Mouse (Mus musculus): ENCODE measurements around the gene Pax5. TPM values are rescaled to one million over a fixed set of nuclear protein-coding genes. Genes with fewer than 3 reads are reported as not detected.

The Pax5 gene
- polyA plus RNA-seq, 1 experiment from 2014 or later = 0.56 TPM

- peak; percentile 63 for DNase-seq (ENCODE audit: low spot score)
- no peaks in the 10 kb centered on the region for H3K9me3 ChIP-seq
- peaks cover 99% of the 10 kb centered on the region for H3K27me3 ChIP-seq (replicated peaks; ENCODE audit: low read depth, poor library complexity, severe bottlenecking)
- peaks cover 31% of the 10 kb centered on the region for H3K4me1 ChIP-seq
- H3K36me3 ChIP-seq (replicated peaks) = no peaks in the 10 kb centered on the region
- WGBS = under 1% methylated on average over 19 of the region's 19 CpGs
- no peak overlapping the region for H3K27ac ChIP-seq (replicated peaks)
- peak overlapping the region; percentile 41 for H3K4me3 ChIP-seq
Measured at GRCm38 (mm10) chr4:44713554-44714051, 3.3 kb upstream of the Pax5 start.

GRCm38 (mm10) chr4:44712786-44713553 lies 2.7 kb upstream of the Pax5 start:
- DNase-seq (ENCODE audit: low spot score) = peak; percentile 62
- peaks cover 31% of the 10 kb centered on the region for H3K4me1 ChIP-seq
- H3K9me3 ChIP-seq = no peaks in the 10 kb centered on the region
- no peak overlapping the region for H3K27ac ChIP-seq (replicated peaks)
- H3K27me3 ChIP-seq (replicated peaks; ENCODE audit: low read depth, poor library complexity, severe bottlenecking) = peaks cover 99% of the 10 kb centered on the region
- H3K36me3 ChIP-seq (replicated peaks) = no peaks in the 10 kb centered on the region
- under 1% methylated on average over 50 of the region's 50 CpGs for whole genome bisulfite sequencing
- H3K4me3 ChIP-seq = peak overlapping the region; percentile 41

- H3K36me3 ChIP-seq (replicated peaks) = no peaks in the 10 kb centered on the region
- under 1% methylated on average over 25 of the region's 25 CpGs for WGBS
- no peak overlapping the region for H3K27ac ChIP-seq (replicated peaks)
- peaks cover 31% of the 10 kb centered on the region for H3K4me1 ChIP-seq
- peak; percentile 68 for DNase-seq (ENCODE audit: low spot score)
- peak overlapping the region; percentile 46 for H3K4me3 ChIP-seq
- no peaks in the 10 kb centered on the region for H3K9me3 ChIP-seq
- peaks cover 99% of the 10 kb centered on the region for H3K27me3 ChIP-seq (replicated peaks; ENCODE audit: low read depth, poor library complexity, severe bottlenecking)
Measured at GRCm38 (mm10) chr4:44712051-44712700, 1.9 kb upstream of the Pax5 start.

GRCm38 (mm10) chr4:44711136-44711900 lies 1.0 kb upstream of the Pax5 start:
- Histone ChIP-seq H3K36me3 (replicated peaks) (no peaks in the 10 kb centered on the region), H3K4me1 (peaks cover 31% of the 10 kb centered on the region), H3K27me3 (replicated peaks; ENCODE audit: low read depth, poor library complexity, severe bottlenecking) (peaks cover 99% of the 10 kb centered on the region), H3K27ac (replicated peaks) (no peak overlapping the region), H3K9me3 (no peaks in the 10 kb centered on the region), H3K4me3 (peak overlapping the region; percentile 46)
- peak; percentile 50 for DNase-seq (ENCODE audit: low spot score)
- 1% methylated on average over 25 of the region's 25 CpGs for WGBS

- Histone ChIP-seq H3K4me3 (0 out of 2 replicates have a peak overlapping the region, but pooled peaks have one; percentile 12), H3K27ac (replicated peaks) (no peak overlapping the region), H3K27me3 (replicated peaks; ENCODE audit: low read depth, poor library complexity, severe bottlenecking) (peaks cover 100% of the 10 kb centered on the region), H3K9me3 (no peaks in the 10 kb centered on the region), H3K4me1 (peaks cover 31% of the 10 kb centered on the region), H3K36me3 (replicated peaks) (no peaks in the 10 kb centered on the region)
- under 1% methylated on average over 30 of the region's 30 CpGs for WGBS
- peak; percentile 63 for DNase-seq (ENCODE audit: low spot score)
Measured at GRCm38 (mm10) chr4:44710701-44711097, 412 bp upstream of the Pax5 start.

- H3K27ac ChIP-seq (replicated peaks) = no peak overlapping the region
- peaks cover 34% of the 10 kb centered on the region for H3K4me1 ChIP-seq
Measured at GRCm38 (mm10) chr4:44709091-44709695, 1.1 kb downstream of the Pax5 start.

GRCm38 (mm10) chr4:44708311-44708710 lies 2.0 kb downstream of the Pax5 start:
- Histone ChIP-seq H3K27me3 (replicated peaks; ENCODE audit: low read depth, poor library complexity, severe bottlenecking) (peaks cover 100% of the 10 kb centered on the region), H3K4me1 (peaks cover 34% of the 10 kb centered on the region), H3K9me3 (no peaks in the 10 kb centered on the region), H3K27ac (replicated peaks) (no peak overlapping the region), H3K36me3 (replicated peaks) (no peaks in the 10 kb centered on the region), H3K4me3 (no peak overlapping the region)
- DNase-seq (ENCODE audit: low spot score) = no peak
- 57% methylated on average over 8 of the region's 8 CpGs for WGBS

More at GRCm38 (mm10) chr4:44709091-44709695, 1.1 kb downstream of the Pax5 start:
- H3K4me3 ChIP-seq = no peak overlapping the region
- DNase-seq (ENCODE audit: low spot score) = no peak
- H3K36me3 ChIP-seq (replicated peaks) = no peaks in the 10 kb centered on the region
- peaks cover 100% of the 10 kb centered on the region for H3K27me3 ChIP-seq (replicated peaks; ENCODE audit: low read depth, poor library complexity, severe bottlenecking)
- H3K9me3 ChIP-seq = no peaks in the 10 kb centered on the region

GRCm38 (mm10) chr4:44706865-44707264 lies 3.4 kb downstream of the Pax5 start:
- Histone ChIP-seq H3K4me1 (peaks cover 35% of the 10 kb centered on the region), H3K27ac (replicated peaks) (no peak overlapping the region), H3K4me3 (no peak overlapping the region), H3K27me3 (replicated peaks; ENCODE audit: low read depth, poor library complexity, severe bottlenecking) (peaks cover 100% of the 10 kb centered on the region), H3K36me3 (replicated peaks) (no peaks in the 10 kb centered on the region), H3K9me3 (no peaks in the 10 kb centered on the region)
- no peak for DNase-seq (ENCODE audit: low spot score)
- WGBS = 35% methylated on average over 1 of the region's 1 CpGs

- DNase-seq (ENCODE audit: low spot score) = no peak
Measured at GRCm38 (mm10) chr4:44705967-44706366, 4.3 kb downstream of the Pax5 start.

GRCm38 (mm10) chr4:44705151-44705550 lies 5.1 kb downstream of the Pax5 start:
- no peak for DNase-seq (ENCODE audit: low spot score)
- 8% methylated on average over 3 of the region's 3 CpGs for WGBS
- peak overlapping the region; percentile 58; the same call in 1 of the 2 replicates for H3K4me3 ChIP-seq

More at GRCm38 (mm10) chr4:44705967-44706366, 4.3 kb downstream of the Pax5 start:
- no peaks in the 10 kb centered on the region for H3K9me3 ChIP-seq
- H3K36me3 ChIP-seq (replicated peaks) = no peaks in the 10 kb centered on the region
- no peak overlapping the region for H3K27ac ChIP-seq (replicated peaks)
- peaks cover 36% of the 10 kb centered on the region for H3K4me1 ChIP-seq
- no peak overlapping the region for H3K4me3 ChIP-seq
- 6% methylated on average over 7 of the region's 7 CpGs for WGBS
- peaks cover 100% of the 10 kb centered on the region for H3K27me3 ChIP-seq (replicated peaks; ENCODE audit: low read depth, poor library complexity, severe bottlenecking)

GRCm38 (mm10) chr4:44704369-44704745 lies 5.9 kb downstream of the Pax5 start:
- peaks cover 31% of the 10 kb centered on the region for H3K4me1 ChIP-seq
- under 1% methylated on average over 38 of the region's 38 CpGs for WGBS
- no peaks in the 10 kb centered on the region for H3K9me3 ChIP-seq
- no peaks in the 10 kb centered on the region for H3K36me3 ChIP-seq (replicated peaks)
- H3K27ac ChIP-seq (replicated peaks) = 0 out of 2 replicates have a peak overlapping the region, but pooled peaks have one; percentile 6
- peak; percentile 97 for DNase-seq (ENCODE audit: low spot score)
- peaks cover 100% of the 10 kb centered on the region for H3K27me3 ChIP-seq (replicated peaks; ENCODE audit: low read depth, poor library complexity, severe bottlenecking)
- H3K4me3 ChIP-seq = peak overlapping the region; percentile 58

More at GRCm38 (mm10) chr4:44705151-44705550, 5.1 kb downstream of the Pax5 start:
- H3K4me1 ChIP-seq = peaks cover 31% of the 10 kb centered on the region
- H3K36me3 ChIP-seq (replicated peaks) = no peaks in the 10 kb centered on the region
- no peaks in the 10 kb centered on the region for H3K9me3 ChIP-seq
- H3K27ac ChIP-seq (replicated peaks) = no peak overlapping the region
- peaks cover 100% of the 10 kb centered on the region for H3K27me3 ChIP-seq (replicated peaks; ENCODE audit: low read depth, poor library complexity, severe bottlenecking)

All from embryonic facial prominence, embryonic 10.5 days (tissue).